Mouse (Mus musculus) kidney, postnatal 14 days (tissue): Measurements from ENCODE around the gene Sgsm1.

ENCODE experiments used
- DNase-seq: peaks from one replicate; pipeline ENCODE4 v3.0.0; 2022; ENCODE audit warnings: mixed read lengths

The Sgsm1 gene

DNA sequence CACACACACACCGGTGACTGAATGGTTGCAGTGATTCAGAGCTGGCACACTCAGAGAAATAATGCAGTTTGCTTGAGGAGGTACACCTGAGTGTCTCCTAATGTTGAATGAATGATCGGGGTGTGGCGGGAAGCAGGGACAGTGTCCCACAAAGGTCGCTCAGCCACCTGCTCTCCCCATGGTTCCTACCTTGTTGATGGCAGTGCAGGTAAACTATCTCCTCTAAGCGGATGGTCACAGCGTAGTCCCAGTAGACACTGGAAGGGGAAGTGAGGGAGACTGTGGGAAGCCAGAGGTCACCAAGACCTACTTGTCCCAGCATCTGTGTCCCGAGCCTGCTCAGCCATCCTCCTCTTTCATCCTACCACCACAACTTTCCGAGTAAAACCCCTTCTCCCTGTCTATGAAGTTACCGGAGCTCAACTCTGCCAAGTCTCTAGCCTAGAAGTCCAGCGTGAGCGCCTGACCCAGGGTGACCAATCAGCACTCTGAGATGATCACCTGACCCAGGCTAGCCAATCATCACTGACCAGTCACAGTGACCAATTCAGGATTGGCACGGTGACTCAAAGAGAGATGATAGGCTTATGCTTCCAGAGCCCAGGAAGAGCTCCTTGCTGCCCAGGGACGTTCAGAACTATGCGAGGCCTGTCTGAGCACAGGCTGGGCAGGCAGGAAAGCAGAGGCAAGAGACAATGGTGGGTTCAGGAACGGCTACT is 30.3 kb downstream of the Sgsm1 start:
- peak; percentile 23 for DNase-seq

DNA sequence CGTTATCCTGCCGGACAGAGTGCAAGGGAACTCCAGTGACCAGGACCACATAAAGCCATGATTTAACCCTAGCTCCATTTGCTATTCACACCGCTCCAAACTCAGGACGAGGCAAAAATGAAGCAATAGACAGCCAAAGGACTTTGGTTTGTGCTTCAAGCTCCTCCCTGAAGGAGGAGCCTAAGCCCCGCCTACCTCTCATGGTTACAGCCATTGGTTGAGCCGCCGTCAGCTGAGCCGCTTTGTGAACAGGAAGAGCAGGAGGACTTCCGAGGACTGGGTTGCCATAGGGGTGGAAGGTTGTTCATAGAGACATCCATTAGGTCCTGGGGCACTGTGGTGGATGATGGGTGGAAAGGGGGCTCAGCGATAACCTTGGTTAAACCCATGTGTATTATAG is 34.7 kb downstream of the Sgsm1 start:
- DNase-seq = no peak

DNA sequence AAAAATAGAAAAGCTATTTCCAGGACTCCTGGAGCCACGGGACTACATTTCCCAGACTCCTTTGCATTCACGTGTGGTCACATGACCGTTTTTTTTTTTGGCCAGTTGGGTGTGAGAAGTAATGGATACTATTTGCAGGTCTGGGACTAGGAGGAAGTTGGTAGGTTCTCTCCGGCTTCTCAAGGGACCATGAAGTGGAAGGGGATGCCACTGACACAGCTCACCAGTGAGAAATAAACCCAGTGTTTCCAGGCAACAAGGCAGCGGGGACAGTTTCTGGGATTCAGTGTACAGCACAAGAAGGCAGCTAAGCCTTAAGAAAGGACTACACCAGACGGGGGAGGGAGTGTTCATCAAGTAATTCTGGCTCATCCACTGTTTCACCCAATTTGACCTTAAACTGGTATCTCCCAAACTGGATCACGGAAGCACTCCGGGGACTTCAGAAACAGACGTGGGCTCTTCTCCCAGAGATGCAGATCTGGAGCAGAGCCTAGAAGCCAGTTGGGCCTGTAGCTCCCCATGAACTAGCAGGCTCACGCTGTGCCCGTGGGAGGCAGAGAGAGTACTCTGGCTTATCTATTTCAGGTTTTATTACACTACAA is 39.3 kb downstream of the Sgsm1 start:
- DNase-seq = no peak

DNA sequence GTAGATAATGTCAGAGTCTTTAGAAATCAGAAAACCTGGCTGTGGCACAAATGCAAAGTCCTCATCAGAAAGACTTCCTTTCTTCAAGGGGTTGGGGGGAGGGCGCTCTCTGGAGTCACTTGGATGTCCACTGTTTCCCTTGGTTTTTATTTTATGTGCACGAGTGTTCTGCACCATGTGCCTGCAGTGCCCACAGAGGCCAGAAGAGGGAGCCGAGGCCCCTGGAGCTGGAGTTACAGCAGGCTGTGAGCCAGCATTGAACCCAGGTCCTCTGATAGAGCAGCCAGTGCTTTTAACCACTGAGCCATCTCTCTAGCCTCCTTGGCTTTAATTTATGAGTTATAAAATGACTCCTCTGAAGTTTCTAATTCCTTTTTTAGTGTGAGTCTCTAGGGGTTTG is 40.5 kb downstream of the Sgsm1 start:
- DNase-seq = no peak

DNA sequence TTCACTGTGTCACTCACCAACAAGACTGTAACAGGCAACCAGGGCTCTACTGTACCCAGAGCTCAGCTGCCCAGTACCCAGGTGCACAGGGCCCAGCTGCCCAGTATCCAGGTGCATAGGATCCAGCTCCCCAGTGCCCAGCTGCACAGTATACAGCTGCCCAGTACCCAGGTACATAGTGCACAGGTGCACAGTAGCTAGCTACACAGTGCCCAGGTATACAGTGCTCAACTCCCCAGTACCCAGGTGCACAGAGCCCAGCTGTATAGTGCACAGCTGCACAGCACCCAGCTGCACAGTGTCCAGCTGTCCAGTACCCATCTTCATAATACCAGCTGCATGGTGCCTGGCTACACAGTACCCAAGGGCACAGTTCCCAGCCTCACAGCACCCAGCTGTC is 42.3 kb downstream of the Sgsm1 start:
- no peak for DNase-seq

DNA sequence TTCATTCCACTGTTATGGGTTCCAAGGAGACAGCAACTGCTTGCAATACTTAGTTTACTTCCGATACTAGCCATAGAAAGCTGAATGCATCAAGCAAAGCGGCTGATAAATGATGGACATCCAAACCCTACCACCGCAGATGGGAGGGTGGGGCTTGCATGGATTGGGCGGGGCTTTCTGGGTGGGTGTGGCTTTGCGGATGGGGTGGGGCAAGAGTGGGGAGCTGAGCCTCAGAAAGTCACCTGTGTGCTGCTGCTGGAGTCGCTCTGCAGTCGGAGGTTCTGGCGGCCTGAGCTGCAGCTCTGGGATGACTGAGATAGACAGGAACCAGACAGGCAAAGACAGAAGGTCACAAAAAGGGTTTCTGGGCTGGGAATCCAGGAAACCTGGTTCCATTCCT is 44.9 kb downstream of the Sgsm1 start:
- DNase-seq = no peak

DNA sequence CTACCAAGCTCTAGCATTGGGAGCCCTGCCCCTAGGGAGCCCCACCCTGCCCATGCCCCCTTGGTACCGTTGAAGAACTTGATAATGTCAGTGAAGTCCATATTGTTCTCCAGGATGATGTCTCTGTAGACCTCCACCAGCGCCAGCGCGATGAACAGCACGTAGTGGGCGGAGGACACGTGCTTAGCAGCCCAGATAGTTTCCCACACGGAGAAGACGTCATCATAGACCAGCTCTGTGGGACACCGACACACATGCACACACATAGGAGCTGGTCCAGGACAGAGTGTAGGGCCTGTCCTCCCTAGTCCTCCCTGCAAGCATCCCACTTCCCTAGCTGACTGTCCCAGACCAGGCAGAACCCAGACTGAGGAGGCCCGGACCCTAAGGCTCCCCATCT is 59.8 kb downstream of the Sgsm1 start:
- no peak for DNase-seq

DNA sequence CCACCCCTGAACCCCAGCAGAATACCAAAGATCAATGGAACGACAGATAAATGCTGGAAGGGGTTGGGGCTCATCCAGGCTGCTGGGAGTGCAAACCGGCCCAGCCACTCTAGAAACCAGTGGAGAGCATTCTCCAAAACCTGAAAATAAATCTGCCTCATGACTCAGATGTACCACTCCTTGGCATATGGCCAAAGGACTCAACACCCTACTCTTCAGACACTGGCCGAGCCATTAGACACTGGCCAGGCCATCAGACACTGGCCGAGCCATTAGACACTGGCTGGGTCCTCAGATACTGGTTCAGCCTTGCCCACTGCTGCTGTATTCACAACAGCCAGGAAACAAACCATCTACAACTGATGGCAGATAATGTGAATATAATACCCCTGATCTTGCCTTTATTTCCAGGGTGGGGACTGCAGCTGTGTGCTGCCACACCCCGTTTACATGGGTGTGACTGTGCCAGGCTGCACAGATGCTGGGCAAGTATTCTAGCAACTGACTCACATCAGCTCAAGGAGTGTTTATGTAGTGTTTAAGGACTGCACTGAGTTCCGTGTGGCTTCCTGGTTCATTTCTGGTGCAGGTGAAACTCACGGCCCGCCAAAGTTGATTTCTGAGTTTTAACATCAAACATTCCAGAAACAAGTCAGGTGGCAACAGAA is 61.2 kb downstream of the Sgsm1 start:
- no peak for DNase-seq

DNA sequence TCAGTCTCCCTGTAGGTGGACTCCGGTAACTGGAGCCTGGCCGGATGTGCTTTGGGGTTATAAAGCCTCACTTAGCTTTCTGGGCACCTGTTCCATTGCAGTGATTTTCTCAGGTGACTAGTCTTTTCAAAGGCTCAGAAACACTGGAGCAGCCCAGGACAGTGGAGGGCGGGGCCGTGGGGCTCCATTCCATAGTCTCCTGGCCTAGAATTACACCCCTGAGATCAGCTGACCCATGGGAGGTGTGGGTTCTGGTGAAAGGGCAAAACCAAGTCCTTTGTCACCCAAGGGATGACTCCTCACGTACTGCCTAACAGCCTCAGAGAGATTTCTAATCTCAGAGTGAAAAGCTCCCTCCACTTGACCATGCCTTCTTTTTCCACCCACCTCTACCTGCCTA is 80.4 kb downstream of the Sgsm1 start:
- peak; percentile 17 for DNase-seq

DNA sequence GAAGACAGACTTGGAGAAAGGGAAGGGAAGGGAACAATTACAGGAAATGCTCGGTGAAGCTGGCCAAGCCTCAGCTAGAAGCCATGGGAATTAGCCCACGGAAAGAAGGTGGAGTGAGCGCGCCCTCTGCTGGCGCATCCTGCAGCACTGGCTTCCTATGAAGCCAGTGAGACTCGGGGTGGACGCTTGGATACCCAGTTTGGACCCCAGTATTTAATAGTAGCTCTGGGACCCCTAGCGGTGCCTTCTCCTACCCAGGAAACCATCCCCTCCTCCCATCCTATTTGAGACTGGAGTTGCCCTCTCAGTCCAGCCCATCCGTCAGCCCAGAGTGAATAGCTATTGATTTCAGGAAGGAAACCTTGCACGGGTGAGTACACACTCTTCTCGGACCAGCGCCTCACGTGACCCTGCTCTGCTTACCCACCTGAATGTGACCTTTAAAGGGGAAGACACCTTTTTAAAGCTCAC is 83.9 kb downstream of the Sgsm1 start, which contains the start of gene Tmem211:
Gene Tmem211, plus strand, starts transcription at position 278 of the 471 bp plus-strand sequence.
- DNase-seq = peak; percentile 92

DNA sequence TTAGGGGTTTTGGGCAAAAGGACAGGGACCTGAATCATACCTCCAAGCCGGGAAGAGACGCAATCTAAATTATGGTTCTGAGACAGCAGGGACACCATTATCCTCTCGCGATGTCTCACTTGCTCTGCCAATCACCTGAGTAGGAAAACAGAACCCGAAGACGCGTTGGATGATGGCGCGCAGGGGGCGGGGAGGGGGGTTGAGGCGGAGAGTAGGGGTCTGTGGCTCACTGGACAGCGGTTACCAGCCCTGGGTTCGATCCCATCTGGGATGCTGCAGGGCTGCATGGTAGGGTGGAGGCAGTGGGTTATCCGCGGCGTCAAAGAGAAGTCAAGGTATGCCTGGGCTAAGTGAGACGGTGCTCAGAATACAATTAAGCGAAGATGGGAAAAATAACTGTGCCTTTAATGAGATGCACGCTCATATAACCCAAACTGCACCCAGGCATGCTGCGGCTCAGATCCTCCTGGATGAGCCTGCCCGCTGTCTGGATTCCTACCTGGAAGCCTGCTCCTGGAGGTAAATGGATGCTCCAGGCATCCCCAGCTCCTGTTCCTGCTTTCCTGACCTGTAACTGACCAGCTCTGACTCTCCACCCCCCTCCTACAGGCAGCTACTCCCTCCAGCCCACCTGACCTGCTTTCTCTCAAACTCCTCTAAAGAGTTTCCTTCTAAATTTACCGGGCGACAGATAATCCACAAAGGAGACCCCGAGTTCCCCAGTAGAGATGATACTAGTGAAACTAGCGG is 84.7 kb downstream of the Sgsm1 start:
- no peak for DNase-seq

DNA sequence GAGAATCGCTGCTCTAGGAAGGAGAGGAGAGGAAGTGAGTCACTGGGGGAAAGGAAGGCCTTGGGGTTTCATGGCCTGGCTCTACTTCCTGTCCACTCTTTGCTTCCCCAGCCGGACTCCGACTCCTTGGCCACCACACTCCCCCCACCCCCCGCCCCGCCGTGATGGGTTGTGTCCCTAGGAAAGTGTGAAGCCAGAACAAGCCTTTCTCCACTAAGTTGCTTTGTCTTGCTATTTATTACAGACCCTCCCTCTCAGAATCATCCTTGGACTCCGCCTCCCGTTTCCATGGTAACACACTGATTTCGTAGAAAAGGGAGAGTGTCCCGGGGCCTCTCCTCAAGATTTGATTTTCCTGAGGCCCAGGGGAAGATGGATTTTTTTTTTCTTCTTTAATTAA is 85.3 kb downstream of the Sgsm1 start:
- peak; percentile 34 for DNase-seq

DNA sequence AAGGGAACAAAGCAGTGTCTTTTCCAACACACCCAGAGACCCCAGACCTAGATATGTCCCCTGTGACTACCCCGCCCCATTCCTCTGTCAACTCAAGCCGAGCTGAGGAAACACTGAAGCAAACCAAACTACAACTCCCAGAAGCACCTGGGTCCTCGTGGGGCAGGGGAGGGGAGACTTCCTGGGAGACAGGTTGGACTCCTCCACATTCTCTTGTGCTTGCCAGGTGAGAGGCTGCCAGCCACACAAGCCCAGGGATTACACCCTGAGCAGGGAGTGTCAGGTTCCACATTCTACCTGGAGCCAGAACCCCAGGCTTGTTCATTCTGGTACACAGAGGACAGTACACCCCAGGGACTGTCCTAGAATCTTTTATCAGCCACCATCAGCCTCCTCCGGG is 86.7 kb downstream of the Sgsm1 start:
- no peak for DNase-seq

DNA sequence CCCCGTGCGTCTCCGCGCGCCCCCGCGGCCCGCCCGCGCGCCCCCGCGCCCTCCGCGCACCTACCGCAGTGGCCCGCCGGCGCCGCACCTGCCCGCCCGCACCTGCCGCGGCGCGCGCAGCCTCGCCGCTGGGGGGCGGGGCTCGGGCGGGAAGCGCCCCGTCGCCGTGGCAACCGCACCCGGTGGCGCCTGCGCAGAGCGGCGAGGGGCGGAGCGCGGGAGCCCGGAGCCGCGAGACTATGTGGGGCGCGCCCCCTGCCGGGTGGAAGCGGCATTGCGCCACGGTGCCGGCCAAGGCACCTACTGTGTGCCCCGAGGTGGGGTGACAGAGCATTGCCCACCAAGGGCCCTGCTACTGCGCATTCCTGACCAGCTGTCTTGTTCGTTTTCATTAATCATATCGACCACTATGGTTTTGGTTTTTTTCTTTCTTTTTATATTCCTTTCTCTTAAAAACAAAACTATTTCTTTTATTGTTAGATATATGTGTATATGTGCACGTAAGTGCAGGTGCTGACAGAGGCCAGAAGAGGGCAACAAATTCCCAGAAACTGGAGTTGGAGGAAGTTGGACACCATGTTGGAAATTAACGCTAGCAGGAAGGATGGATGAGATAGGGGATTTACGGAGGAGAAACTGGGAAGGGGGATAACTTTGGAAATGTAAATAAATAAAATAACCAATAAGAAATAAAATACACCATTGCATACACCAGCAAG is 89.3 kb downstream of the Sgsm1 start, which contains the start of gene 2900026A02Rik:
Gene 2900026A02Rik, minus strand, starts transcription at position 90 of the 719 bp plus-strand sequence.
- DNase-seq = peak; percentile 92

DNA sequence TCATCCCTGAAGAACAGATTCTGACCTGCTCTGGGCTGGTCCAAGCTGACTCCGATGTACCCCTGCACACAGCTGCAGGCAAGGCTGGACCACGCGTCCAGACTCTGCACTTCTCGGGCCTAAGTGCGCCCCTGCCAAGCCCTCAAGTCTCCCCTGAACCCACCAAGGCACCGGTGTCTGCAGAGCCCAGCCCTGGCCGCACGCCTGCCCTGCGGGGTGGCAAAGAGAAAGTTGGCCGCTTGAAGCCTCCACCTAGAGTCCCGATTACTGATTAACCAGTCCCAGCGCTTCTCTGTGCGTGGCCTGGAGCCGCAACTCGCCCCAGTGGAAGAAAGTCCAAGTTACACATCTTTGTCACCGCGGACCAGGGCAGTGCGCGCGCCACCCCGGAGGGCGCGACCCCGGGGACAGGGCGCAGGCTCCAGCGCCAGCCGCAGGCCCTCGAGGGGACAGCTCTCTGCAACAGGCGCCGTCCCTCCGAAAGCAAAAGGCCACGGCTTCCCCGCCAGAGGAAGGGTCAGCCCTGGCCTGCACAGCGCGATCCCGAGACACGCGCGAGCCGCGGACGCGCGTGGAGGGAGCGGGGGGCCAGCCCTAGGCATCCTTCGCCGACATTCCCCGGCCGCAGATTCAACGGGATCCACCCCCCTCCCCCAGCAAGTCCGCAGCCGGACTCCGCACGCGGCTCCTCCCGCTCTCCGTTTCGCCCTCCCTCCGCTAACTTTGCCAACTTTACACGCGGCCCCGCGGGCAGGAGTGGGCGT is 90.0 kb downstream of the Sgsm1 start:
- DNase-seq = peak; percentile 87

DNA sequence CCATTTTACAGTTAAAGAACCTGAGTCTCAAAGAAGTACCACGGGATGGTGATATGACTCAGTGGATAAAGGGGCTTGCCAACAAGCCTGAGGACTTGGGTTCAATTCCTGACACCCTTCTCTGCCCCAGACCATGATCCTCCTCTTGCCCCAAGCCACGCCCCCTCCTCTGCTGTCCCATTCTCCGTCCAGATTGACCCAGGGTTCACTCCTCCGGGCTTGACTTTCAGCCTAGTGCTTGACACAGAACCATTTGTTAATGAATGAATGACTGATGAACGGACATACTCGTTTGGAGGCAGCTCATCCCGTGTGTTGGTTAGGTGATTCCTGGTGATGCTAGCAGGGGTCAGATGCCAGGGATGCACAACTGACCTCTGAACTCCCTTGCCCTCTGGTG is 90.7 kb downstream of the Sgsm1 start:
- no peak for DNase-seq

DNA sequence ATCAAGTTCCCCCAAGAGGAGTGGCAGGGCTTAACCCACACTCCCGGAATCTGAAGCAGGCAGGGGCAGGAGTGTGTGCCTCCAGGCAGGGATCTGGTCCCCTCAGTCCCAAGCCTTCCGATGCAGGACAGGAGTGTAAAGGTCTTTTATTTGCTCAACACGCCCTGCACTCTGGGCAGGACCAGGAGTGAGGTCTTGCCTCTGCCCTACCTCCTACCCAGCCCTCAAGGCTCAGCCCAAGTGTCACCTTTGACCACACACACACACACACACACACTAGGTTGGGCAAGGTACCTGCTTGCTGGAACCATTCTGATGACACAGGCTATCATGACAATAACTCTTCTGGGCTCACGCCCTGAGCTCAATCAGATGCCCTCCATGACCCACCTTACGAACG is 91.1 kb downstream of the Sgsm1 start:
- DNase-seq = peak; percentile 52

DNA sequence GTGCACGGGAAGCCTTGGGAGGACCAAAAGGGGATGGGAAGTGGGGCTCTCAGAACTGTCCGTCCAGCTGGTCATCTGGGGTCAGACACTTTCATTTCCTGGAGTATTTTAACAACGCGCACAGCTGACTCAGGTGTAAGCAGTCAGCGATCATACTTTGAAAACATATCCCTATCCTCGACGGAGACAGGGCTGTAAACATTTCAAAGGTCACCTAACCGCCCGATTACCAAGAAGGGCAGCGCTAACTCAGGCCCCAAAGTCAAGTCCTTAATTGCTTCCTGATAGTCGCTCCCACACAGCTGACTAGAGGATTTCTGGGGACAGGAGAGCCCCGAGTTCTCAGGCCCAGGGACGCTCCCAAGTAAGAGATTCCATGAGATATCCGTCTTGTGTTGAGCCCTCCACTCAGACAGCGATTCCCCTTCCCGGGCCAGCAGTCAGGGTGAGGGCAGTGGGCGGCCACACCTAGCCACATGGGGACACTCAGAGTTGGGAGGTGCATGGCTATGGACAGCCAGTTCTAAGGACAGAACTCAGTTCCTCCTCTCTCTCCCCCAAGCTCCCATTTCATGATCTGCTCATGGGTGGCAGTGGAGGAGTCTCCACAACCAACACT is 91.9 kb downstream of the Sgsm1 start:
- DNase-seq = peak; percentile 39

DNA sequence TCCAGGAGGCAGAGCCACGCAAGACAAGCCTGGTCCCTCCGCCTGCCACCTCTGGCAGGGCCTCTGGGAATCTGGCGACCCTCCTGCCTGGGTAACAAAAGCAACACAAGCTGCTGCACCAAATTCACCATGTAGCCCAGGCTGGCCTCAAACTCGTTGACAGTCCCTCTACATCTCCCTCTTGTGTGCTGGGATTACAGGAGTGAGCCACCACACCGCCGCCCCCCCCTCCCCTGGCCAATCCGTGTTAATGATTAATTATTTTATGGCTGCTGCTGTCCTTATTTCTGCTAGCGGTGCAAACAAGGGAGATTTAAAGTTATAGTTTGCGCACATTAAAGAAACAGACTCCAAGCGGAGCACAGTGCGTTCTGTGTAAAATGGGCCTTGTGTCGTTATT is 93.5 kb downstream of the Sgsm1 start:
- peak; percentile 75 for DNase-seq

DNA sequence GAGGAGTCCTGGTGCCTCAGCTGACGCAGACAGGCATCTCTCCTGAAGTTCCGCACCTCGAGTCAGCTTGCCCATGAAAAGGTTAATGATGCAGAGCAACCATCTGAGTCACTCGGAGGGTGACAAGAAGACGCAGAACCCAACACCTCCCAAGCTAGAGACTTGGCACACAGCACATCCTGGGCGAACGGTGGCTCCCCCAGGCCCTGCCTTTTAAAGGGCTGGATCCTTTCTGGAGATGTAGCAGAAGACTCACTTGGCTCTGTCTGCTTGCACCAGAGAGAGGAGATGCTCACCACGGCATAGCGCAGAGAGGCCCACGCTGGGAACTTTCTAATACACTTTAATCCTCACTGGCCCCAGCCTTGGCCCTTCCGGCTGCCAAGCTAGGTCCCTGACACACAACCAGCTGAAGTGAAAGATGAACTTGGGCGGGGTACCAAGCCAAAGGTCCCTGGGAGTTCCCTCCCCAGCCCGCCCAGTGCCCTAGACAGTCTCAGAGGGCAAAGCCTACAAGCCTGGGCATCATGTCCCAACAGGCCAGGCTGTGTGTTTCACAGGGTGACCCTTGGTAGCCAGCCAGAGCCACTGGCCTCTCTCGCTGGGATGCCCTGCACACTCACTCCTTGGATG is 94.1 kb downstream of the Sgsm1 start:
- DNase-seq = peak; percentile 81

DNA sequence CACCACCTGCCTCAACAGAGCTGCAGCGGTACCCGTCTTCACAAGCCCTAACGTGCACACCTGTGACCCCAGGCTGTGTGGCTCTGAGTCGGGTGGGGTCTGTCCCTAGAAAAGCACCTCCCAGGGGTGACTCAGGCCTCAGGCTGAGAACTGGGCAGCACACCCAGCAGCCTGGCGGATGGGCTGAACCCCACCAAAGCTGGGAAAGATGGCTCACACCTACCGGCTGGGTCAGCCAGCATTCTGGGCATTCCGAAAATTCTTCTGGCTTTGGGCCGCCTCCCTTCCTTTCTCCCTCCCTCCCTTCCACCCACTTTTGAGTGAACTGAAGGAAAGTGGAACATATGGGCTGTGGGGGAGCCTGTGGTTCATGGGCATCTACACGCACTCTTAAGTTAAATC is 95.0 kb downstream of the Sgsm1 start:
- peak; percentile 50 for DNase-seq
